Mouse (Mus musculus) olfactory bulb, adult 2 months (tissue): Measurements from ENCODE around the gene Gm10334. TPM values are rescaled to one million over a fixed set of nuclear protein-coding genes. Genes with fewer than 3 reads are reported as not detected.
"Not testable (repeated sequence)": the region's sequence is repeated elsewhere in the genome, so short reads cannot be mapped to it uniquely, and the experiment has no call there.

Experiments used
- H3K27ac ChIP-seq: fragments of 200-500 bp; 2 replicates; pipeline ENCODE4 v1.5.1; 2012; ENCODE audit warnings: low read depth, low read length; ENCODE audit not compliant: insufficient read depth
- H3K4me1 ChIP-seq: fragments of 200-500 bp; 2 replicates; pipeline ENCODE4 v1.6.1; 2012; ENCODE audit warnings: low read length; ENCODE audit not compliant: control insufficient read depth, insufficient read depth
- H3K4me3 ChIP-seq: fragments of 200-500 bp; 2 replicates; pipeline ENCODE4 v1.5.1; 2012; ENCODE audit warnings: mild to moderate bottlenecking, low read depth, low read length, moderate library complexity; ENCODE audit not compliant: insufficient read depth
- WGBS: fragments of 180-500 bp; shearing (Covaris S2); methylation state at CpG from one replicate; pipeline ENCODE4 v1.1.7; 2018; 5-methylcytosine and 5-hydroxymethylcytosine counted together
- polyA plus RNA-seq: library from polyadenylated mRNA; stranded (reverse); fragments of >200 nt; gene quantifications from 2 replicates; pipeline ENCODE4 v1.2.4, GENCODE M21; 2012; ENCODE audit warnings: low replicate concordance; ENCODE audit not compliant: missing spikeins, insufficient read depth, insufficient read length

Gm10334 gene
- polyA plus RNA-seq = not detected in 2 replicates

- not testable (repeated sequence) for H3K27ac ChIP-seq, H3K4me1 ChIP-seq, H3K4me3 ChIP-seq
These were observed at the start of gene Gm10334 for GRCm38 (mm10) chr6:41446045-41446444. Gm10334 (minus strand) TSS chr6:41446145.

GRCm38 (mm10) chr6:41458632-41459031 lies 12.7 kb upstream of the Gm10334 start, which contains the start of gene Prss1:
Prss1 (plus strand) TSS chr6:41458932.
- H3K27ac ChIP-seq, H3K4me3 ChIP-seq: not testable (repeated sequence)

GRCm38 (mm10) chr6:41442261-41442660 lies 3.7 kb downstream of the Gm10334 start:
- H3K4me1 ChIP-seq, H3K4me3 ChIP-seq, H3K27ac ChIP-seq: not testable (repeated sequence)
- 91% methylated on average over 2 of the region's 2 CpGs for WGBS

More at GRCm38 (mm10) chr6:41458632-41459031, 12.7 kb upstream of the Gm10334 start, which contains the start of gene Prss1:
- not testable (repeated sequence) for H3K4me1 ChIP-seq

Other genes with a start within 250 kb of the Gm10334 start
- gene Try4, start 143.9 kb downstream of the Gm10334 start, polyA plus RNA-seq = not detected in 2 replicates
- gene Try5, start 129.3 kb downstream of the Gm10334 start, polyA plus RNA-seq = not detected in 2 replicates
- not detected in 2 replicates for gene Try10, start 92.0 kb downstream of the Gm10334 start, polyA plus RNA-seq
- not detected in 2 replicates for gene Prss3, start 68.5 kb downstream of the Gm10334 start, polyA plus RNA-seq
- not detected in 2 replicates for gene Gm5771, start 53.8 kb downstream of the Gm10334 start, polyA plus RNA-seq
- gene Prss1, start 12.8 kb upstream of the Gm10334 start, polyA plus RNA-seq = not detected in 2 replicates
- not detected in 2 replicates for gene Prss2, start 75.6 kb upstream of the Gm10334 start, polyA plus RNA-seq
- gene Ephb6, start 159.3 kb upstream of the Gm10334 start, polyA plus RNA-seq = not detected in 2 replicates
- not detected in 2 replicates for gene Trpv6, start 190.3 kb upstream of the Gm10334 start, polyA plus RNA-seq
- not detected in 2 replicates for gene Trpv5, start 234.6 kb upstream of the Gm10334 start, polyA plus RNA-seq
- gene Llcfc1, start 238.3 kb upstream of the Gm10334 start, polyA plus RNA-seq = not detected in 2 replicates